Mouse (Mus musculus) lung, postnatal 0 days (tissue): ENCODE results near the gene BC049730.
"Not testable (repeated sequence)": the region's sequence is repeated elsewhere in the genome, so short reads cannot be mapped to it uniquely, and the experiment has no call there.

Experiments
- CTCF ChIP-seq: IDR thresholded peaks from 2 replicates; pipeline ENCODE4 v1.5.1; 2016; ENCODE audit warnings: antibody characterized with exemption, mild to moderate bottlenecking
- EP300 ChIP-seq: IDR thresholded peaks from 2 replicates; pipeline ENCODE4 v1.6.1; 2016; ENCODE audit warnings: antibody characterized with exemption, mild to moderate bottlenecking, control low read depth

- not testable (repeated sequence) for TF ChIP-seq CTCF, EP300
These were observed 16.3 kb upstream of the BC049730 start for GRCm38 (mm10) chr7:24692693-24693092.
